Mouse (Mus musculus): ENCODE results near the gene Gm17490. TPM values are rescaled to one million over a fixed set of nuclear protein-coding genes. Genes with fewer than 3 reads are reported as not detected.

Gene Gm17490
- not detected in 2 replicates for polyA plus RNA-seq (2014; fragmentation: Nextera tagmentation; extraction: Ambion mirVana)

DNA sequence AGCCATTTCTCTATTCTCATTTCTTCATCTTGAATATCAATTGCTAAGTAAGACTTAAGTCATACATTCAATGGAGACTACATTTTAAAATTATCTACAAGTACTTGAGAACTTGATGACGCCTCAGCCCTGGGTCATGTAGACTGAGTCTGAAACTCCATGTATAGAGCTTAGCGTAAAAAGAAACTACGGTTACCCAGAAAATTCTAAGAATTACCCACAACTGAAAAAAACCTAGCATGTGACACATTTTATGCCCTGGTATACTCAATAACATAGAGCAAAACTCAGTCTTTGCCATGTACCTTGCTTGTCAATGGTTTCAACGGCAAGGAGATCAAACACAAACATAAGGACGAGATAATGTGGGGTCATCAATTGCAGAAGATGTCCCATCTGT, at the start of gene Gm17490:
Gm17490 (minus strand) TSS at position 375 of the 400 bp plus-strand sequence.
- H3K27me3 ChIP-seq (ENCODE audit: control insufficient read depth, insufficient read depth, low read length): no peaks in the 10 kb centered on the region
- H3K4me1 ChIP-seq (ENCODE audit: control insufficient read depth, insufficient read depth, low read length): no peaks in the 10 kb centered on the region
- WGBS (ENCODE audit: insufficient replicate concordance): 86% methylated on average over 5 of the region's 5 CpGs
- H3K9ac ChIP-seq (ENCODE audit: low read depth, low read length): no peak within 1 kb of the TSS
- H3K4me3 ChIP-seq (ENCODE audit: low read depth, low read length): no peak within 1 kb of the TSS
- H3K9me3 ChIP-seq (replicated peaks; ENCODE audit: control insufficient read depth, low read length): no peaks in the 10 kb centered on the region
- H3K27ac ChIP-seq (ENCODE audit: low read depth, low read length): no peak within 1 kb of the TSS
- H3K36me3 ChIP-seq (ENCODE audit: control insufficient read depth, insufficient read depth, low read length): no peaks in the 10 kb centered on the region
- ATAC-seq (replicated peaks; ENCODE audit: insufficient number of reproducible peaks, low FRiP score, low TSS enrichment): no peak
- no peak within 1 kb of the TSS for H3K4me2 ChIP-seq

DNA sequence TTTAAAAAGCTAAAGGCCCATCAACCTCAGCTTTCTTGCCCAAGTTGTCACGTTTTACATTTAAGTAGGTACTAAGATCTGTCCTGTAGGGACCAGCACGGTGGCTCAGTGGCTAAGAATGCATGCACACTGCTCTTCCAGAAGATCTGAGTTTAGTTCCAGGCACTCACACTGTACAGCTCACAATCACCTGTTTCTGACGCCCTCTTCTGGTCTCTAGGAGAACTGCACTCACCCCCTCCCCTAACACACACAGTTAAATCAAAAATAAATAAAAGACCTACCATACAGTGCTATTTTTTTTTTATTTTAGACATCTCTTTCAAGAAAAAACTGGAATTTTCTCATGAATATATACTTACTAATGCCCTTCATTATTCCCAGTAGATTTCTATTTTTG, 46.1 kb upstream of the Gm17490 start:
- Histone ChIP-seq H3K27ac (ENCODE audit: low read depth, low read length) (no peak overlapping the region), H3K36me3 (ENCODE audit: control insufficient read depth, insufficient read depth, low read length) (no peaks in the 10 kb centered on the region), H3K9ac (ENCODE audit: low read depth, low read length) (no peak overlapping the region), H3K4me3 (ENCODE audit: low read depth, low read length) (no peak overlapping the region), H3K27me3 (ENCODE audit: control insufficient read depth, insufficient read depth, low read length) (no peaks in the 10 kb centered on the region), H3K4me1 (ENCODE audit: control insufficient read depth, insufficient read depth, low read length) (no peaks in the 10 kb centered on the region), H3K4me2 (no peak overlapping the region), H3K9me3 (replicated peaks; ENCODE audit: control insufficient read depth, low read length) (no peaks in the 10 kb centered on the region)
- WGBS (ENCODE audit: insufficient replicate concordance): 11% methylated on average over 3 of the region's 3 CpGs
- no peak for ATAC-seq (replicated peaks; ENCODE audit: insufficient number of reproducible peaks, low FRiP score, low TSS enrichment)

DNA sequence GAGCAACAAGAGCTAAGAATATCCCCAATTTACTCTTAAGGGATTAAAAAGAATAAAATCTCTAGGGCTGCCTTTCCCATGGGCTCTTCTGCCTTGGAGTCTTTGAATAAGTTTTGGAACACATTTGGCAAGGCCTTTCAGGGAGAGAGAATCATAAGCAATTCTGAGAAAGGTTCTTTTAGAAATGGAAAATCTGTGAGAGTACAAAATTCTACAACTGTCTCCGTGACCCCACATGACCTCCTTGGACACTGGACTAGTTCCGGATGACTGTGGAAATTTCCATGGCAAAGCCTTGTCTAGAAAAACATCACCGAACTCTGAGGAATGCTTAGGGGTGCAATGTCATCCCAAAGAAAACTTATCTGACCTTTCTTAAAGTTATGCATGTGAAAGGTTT, 39.3 kb upstream of the Gm17490 start:
- H3K9ac ChIP-seq (ENCODE audit: low read depth, low read length): no peak overlapping the region
- H3K27me3 ChIP-seq (ENCODE audit: control insufficient read depth, insufficient read depth, low read length): no peaks in the 10 kb centered on the region
- H3K27ac ChIP-seq (ENCODE audit: low read depth, low read length): no peak overlapping the region
- no peak for ATAC-seq (replicated peaks; ENCODE audit: insufficient number of reproducible peaks, low FRiP score, low TSS enrichment)
- WGBS (ENCODE audit: insufficient replicate concordance): 80% methylated on average over 3 of the region's 3 CpGs
- no peaks in the 10 kb centered on the region for H3K9me3 ChIP-seq (replicated peaks; ENCODE audit: control insufficient read depth, low read length)
- no peaks in the 10 kb centered on the region for H3K36me3 ChIP-seq (ENCODE audit: control insufficient read depth, insufficient read depth, low read length)
- H3K4me2 ChIP-seq: no peak overlapping the region
- no peaks in the 10 kb centered on the region for H3K4me1 ChIP-seq (ENCODE audit: control insufficient read depth, insufficient read depth, low read length)
- H3K4me3 ChIP-seq (ENCODE audit: low read depth, low read length): no peak overlapping the region

DNA sequence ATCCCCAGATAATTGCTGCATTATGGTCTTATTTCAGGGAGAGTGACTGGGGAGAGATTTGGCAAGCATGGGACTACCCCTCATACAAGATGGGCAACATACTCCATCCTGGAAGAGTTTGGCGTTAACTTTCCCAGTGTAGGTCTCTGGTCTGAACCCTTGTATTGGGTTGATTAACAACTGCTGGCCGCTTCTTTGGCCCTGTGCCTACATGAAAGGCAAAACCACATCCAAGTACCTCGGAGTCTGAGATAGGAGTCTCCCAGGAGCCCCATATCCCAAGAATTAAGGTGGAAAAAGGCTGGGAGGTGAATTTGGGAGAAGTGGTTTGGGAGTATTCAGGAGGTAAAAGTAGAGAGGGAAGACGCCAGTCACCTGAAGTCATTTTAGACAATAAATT, 38.7 kb upstream of the Gm17490 start:
- Histone ChIP-seq H3K4me2 (no peak overlapping the region), H3K27me3 (ENCODE audit: control insufficient read depth, insufficient read depth, low read length) (no peaks in the 10 kb centered on the region), H3K9ac (ENCODE audit: low read depth, low read length) (no peak overlapping the region), H3K4me1 (ENCODE audit: control insufficient read depth, insufficient read depth, low read length) (no peaks in the 10 kb centered on the region), H3K27ac (ENCODE audit: low read depth, low read length) (no peak overlapping the region), H3K9me3 (replicated peaks; ENCODE audit: control insufficient read depth, low read length) (no peaks in the 10 kb centered on the region), H3K36me3 (ENCODE audit: control insufficient read depth, insufficient read depth, low read length) (no peaks in the 10 kb centered on the region), H3K4me3 (ENCODE audit: low read depth, low read length) (no peak overlapping the region)
- no peak for ATAC-seq (replicated peaks; ENCODE audit: insufficient number of reproducible peaks, low FRiP score, low TSS enrichment)
- WGBS (ENCODE audit: insufficient replicate concordance): 84% methylated on average over 4 of the region's 4 CpGs

DNA sequence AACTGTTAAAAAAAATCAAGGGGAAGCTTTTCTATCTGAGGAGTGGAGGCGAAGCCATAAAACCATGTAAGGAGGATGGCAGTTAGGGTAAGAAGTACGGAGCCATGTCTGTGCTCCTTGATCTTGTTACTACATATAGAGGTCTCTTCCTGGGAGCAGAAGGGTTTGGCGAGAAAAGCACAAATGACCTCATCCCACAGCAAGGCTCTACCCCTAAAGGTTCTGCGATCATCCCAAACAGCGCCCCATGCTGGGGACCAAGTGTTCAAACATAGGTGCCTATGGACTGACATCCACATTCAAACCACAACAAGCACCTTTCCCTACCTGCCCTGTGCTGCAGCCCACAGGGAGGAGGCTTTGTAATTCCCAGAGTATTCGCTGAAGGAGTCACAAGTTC, 38.3 kb upstream of the Gm17490 start:
- Histone ChIP-seq H3K36me3 (ENCODE audit: control insufficient read depth, insufficient read depth, low read length) (no peaks in the 10 kb centered on the region), H3K27ac (ENCODE audit: low read depth, low read length) (no peak overlapping the region), H3K4me3 (ENCODE audit: low read depth, low read length) (peak overlapping the region; percentile 11; the same call in 1 of the 2 replicates), H3K4me2 (peak overlapping the region; percentile 44), H3K27me3 (ENCODE audit: control insufficient read depth, insufficient read depth, low read length) (no peaks in the 10 kb centered on the region), H3K9me3 (replicated peaks; ENCODE audit: control insufficient read depth, low read length) (no peaks in the 10 kb centered on the region), H3K9ac (ENCODE audit: low read depth, low read length) (no peak overlapping the region), H3K4me1 (ENCODE audit: control insufficient read depth, insufficient read depth, low read length) (no peaks in the 10 kb centered on the region)
- no peak for ATAC-seq (replicated peaks; ENCODE audit: insufficient number of reproducible peaks, low FRiP score, low TSS enrichment)
- 35% methylated on average over 6 of the region's 6 CpGs for WGBS (ENCODE audit: insufficient replicate concordance)

DNA sequence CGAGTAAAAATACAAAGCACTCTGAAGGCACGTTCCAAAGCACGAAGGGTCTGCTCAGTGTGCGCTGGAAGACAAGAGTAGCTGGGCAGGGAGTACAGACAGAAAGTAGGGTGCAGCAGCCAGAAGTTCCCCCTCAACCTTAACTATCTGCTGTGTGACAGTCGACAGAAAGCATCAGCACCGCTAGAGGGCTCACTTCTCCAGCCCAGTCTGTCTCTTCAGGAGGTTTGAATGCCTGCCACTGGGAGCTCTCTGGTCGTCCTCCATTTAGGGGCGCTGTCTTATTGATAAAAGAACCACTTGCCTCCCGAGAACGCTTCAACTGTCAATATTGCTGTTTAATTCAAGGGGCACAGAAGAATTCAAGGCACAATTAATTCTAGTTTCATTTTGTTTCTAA, 37.9 kb upstream of the Gm17490 start:
- ATAC-seq (replicated peaks; ENCODE audit: insufficient number of reproducible peaks, low FRiP score, low TSS enrichment): peak; percentile 67; the same call in 1 of the 2 replicates
- H3K4me1 ChIP-seq (ENCODE audit: control insufficient read depth, insufficient read depth, low read length): no peaks in the 10 kb centered on the region
- no peaks in the 10 kb centered on the region for H3K27me3 ChIP-seq (ENCODE audit: control insufficient read depth, insufficient read depth, low read length)
- whole genome bisulfite sequencing (ENCODE audit: insufficient replicate concordance): 4% methylated on average over 10 of the region's 10 CpGs
- H3K4me2 ChIP-seq: peak overlapping the region; percentile 44
- H3K9ac ChIP-seq (ENCODE audit: low read depth, low read length): no peak overlapping the region; the same call in 1 of the 2 replicates
- no peaks in the 10 kb centered on the region for H3K36me3 ChIP-seq (ENCODE audit: control insufficient read depth, insufficient read depth, low read length)
- no peaks in the 10 kb centered on the region for H3K9me3 ChIP-seq (replicated peaks; ENCODE audit: control insufficient read depth, low read length)
- no peak overlapping the region for H3K27ac ChIP-seq (ENCODE audit: low read depth, low read length)
- H3K4me3 ChIP-seq (ENCODE audit: low read depth, low read length): peak overlapping the region; percentile 11; the same call in 1 of the 2 replicates

DNA sequence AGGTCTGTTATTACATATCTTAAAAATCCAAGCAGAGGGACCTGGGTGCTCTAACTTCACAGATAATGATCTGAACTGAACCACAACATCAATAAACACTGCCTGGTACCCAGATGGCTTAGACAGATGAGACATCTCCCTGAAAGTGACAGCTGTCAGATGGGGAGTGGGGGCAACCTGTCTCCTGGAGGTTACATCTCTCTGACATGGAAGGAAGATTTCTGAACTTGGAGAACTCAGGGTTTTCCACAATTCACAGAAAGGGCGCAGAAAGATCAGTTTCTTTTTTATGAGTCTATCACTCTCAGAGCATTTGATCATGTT, 36.8 kb upstream of the Gm17490 start:
- Histone ChIP-seq H3K9ac (ENCODE audit: low read depth, low read length) (no peak overlapping the region), H3K4me1 (ENCODE audit: control insufficient read depth, insufficient read depth, low read length) (no peaks in the 10 kb centered on the region), H3K36me3 (ENCODE audit: control insufficient read depth, insufficient read depth, low read length) (no peaks in the 10 kb centered on the region), H3K27ac (ENCODE audit: low read depth, low read length) (no peak overlapping the region), H3K4me3 (ENCODE audit: low read depth, low read length) (no peak overlapping the region), H3K27me3 (ENCODE audit: control insufficient read depth, insufficient read depth, low read length) (no peaks in the 10 kb centered on the region), H3K9me3 (replicated peaks; ENCODE audit: control insufficient read depth, low read length) (no peaks in the 10 kb centered on the region), H3K4me2 (no peak overlapping the region)
- ATAC-seq (replicated peaks; ENCODE audit: insufficient number of reproducible peaks, low FRiP score, low TSS enrichment): no peak
- 91% methylated on average over 1 of the region's 1 CpGs for WGBS (ENCODE audit: insufficient replicate concordance)

DNA sequence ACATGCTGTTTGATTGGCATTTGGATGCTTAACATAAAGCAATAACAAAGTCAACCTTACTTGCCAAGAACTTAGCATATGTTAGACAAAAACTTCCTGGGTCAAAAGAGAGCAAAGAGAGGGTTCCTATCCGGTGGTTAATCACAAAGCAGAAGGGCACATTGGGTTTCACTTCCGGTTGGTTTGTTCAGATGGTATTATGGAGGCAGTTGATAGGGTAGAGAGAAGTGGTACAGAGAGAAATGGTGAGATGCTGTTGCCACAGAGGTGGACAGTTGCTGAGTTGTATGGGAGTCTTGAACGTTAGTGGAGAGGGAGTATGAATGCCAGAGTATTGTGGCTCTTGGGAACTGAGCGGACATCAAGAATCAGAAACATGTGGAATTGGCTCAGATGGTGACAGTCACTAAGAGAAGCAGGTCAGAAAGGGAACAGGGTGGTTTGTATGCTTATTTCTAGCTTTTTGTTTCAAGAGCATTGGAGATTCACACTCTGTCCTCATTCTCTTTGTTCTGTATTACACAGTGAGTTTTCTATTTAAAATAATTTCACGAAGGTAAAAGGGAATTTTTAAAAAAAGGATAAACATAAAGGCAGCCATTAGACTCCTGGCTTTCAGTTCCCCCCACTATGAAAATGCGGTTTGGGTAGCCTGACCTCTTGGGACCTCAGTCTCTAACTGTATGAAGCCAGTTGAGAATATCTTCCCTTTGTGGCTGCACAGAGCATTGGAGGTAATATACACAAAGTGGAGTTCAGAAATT, 36.3 kb upstream of the Gm17490 start:
- Histone ChIP-seq H3K4me2 (no peak overlapping the region), H3K4me1 (ENCODE audit: control insufficient read depth, insufficient read depth, low read length) (no peaks in the 10 kb centered on the region), H3K27ac (ENCODE audit: low read depth, low read length) (no peak overlapping the region), H3K9me3 (replicated peaks; ENCODE audit: control insufficient read depth, low read length) (no peaks in the 10 kb centered on the region), H3K36me3 (ENCODE audit: control insufficient read depth, insufficient read depth, low read length) (no peaks in the 10 kb centered on the region), H3K27me3 (ENCODE audit: control insufficient read depth, insufficient read depth, low read length) (no peaks in the 10 kb centered on the region), H3K9ac (ENCODE audit: low read depth, low read length) (no peak overlapping the region), H3K4me3 (ENCODE audit: low read depth, low read length) (no peak overlapping the region)
- no peak for ATAC-seq (replicated peaks; ENCODE audit: insufficient number of reproducible peaks, low FRiP score, low TSS enrichment)
- WGBS (ENCODE audit: insufficient replicate concordance): 76% methylated on average over 6 of the region's 6 CpGs

DNA sequence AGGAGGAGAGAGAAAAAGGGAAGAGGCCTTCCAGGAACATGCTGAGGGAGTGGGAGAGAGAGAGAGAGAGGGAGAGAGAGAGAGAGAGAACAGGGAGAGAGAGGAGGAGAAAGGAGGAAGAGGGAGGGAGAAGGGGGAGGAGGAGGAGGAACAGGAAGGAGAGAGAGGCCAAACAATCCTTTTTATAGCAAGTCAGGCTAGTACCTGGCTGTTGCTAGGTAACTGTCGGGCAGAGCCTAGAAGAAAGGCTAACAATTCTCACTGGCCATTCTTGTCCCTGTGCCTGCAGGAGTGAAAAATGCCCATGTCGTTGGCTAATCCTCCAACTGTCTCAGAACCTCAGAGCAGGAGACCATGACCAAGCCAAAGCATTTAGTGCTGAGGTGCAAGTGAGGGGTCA, 33.2 kb upstream of the Gm17490 start:
- no peak overlapping the region for H3K27ac ChIP-seq (ENCODE audit: low read depth, low read length)
- H3K9me3 ChIP-seq (replicated peaks; ENCODE audit: control insufficient read depth, low read length): no peaks in the 10 kb centered on the region
- H3K27me3 ChIP-seq (ENCODE audit: control insufficient read depth, insufficient read depth, low read length): no peaks in the 10 kb centered on the region
- H3K36me3 ChIP-seq (ENCODE audit: control insufficient read depth, insufficient read depth, low read length): no peaks in the 10 kb centered on the region
- no peaks in the 10 kb centered on the region for H3K4me1 ChIP-seq (ENCODE audit: control insufficient read depth, insufficient read depth, low read length)
- H3K4me3 ChIP-seq (ENCODE audit: low read depth, low read length): no peak overlapping the region
- WGBS (ENCODE audit: insufficient replicate concordance): 30% methylated on average over 2 of the region's 2 CpGs
- ATAC-seq (replicated peaks; ENCODE audit: insufficient number of reproducible peaks, low FRiP score, low TSS enrichment): no peak
- no peak overlapping the region for H3K9ac ChIP-seq (ENCODE audit: low read depth, low read length)
- H3K4me2 ChIP-seq: no peak overlapping the region

All from heart, embryonic 11.5 days (tissue).